Mouse (Mus musculus) frontal cortex, postnatal 10 days (tissue): ENCODE measurements at regions not wholly inside any gene's neighbourhood (a gene's known extent, or its start where the extent isn't known, plus 50 kb on each side); places are given as distances from the start of the nearest gene placed in this dataset.

Source experiments
- DNase-seq, 2 experiments: peaks; one replicate each; pipeline ENCODE4 v3.0.0; 2022; ENCODE audit warnings: low spot score in 2 of 2, mixed read lengths in 1 of 2

- no peak for DNase-seq
These were observed 149.8 kb downstream of the Adamts15 start for GRCm38 (mm10) chr9:30772456-30772855.

DNA sequence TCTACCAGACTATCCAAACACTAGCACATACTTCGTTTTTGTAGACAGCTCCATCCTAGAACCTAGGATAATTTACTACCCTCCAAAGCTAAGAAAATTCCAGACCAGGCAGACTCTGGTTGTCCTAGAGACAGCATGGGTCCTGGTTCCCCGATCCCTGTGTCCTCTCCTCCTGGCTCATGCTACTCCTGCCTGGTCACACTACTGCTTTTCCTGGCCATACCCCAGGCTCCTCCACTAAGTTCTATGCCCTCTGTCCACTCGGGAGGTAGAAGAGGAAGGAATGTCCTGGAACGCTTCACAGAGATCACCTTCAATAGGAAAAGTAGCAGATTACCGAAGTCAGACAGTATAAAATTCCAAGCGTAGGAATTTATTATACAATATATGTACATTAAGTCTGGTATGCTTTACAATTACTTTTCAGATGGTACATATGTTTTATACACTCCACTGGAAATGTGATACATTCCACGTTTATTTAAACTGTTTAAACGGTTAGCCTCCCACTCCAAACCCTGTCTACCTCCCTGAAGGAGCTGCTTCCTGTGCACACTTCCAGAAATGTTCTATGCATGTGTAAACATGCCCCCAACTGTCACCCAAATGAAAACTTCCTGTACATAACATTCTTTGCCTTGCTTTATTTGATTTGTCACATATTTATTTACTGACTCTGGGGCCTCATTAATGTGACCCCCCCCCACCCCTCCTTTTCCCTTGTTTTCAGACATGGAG is 151.6 kb downstream of the Adamts15 start:
- no peak for DNase-seq

DNA sequence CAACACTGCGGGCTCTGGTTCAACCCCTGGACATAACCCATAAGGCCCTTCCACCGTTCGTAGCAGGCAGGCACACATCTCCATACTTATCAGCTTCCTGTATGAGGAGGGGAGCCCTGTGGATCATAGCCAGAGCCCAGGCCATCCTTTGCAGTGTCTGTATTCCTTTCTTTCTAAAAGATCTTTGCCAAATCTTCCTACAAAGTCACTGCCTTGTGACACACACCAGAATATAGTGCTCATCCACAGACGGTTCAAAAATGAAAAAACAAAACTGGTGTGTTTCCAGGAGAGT is 152.9 kb downstream of the Adamts15 start:
- DNase-seq, result no peak

DNA sequence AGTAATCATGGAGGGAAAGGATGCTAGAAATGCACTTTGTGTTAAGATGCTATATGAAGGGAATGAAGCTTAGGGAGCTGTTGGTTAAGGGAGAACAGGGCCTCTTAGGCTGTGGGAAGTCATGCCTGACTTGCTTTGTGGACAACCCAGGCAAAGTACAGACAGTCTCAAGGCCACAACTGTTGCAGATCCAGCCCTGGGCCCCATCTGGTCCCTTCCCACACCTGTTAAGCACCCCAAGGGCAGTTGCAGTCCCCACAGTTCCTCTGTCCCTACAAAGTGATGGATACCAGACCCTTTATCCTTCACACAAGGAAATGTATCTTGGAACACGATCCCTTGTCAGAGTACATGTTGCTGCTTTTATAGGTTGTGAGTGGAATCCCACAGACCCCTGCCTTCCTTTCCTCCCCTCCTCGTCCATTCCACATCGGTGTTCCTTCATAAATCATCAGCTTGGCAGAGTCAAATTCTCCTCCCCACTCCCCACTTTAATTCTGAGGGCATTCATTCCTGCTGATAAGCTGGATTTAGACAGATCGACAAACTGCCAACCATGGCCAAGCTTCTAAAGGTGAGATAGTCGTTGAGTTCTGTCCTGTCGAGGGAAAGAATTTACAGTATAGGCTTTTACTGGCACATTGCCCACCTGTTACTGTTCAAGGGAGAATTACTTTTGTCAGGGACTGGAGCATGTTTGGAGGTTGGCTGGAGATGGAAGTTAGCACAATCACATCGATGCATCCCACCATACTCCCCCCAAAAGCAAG is 153.4 kb downstream of the Adamts15 start:
- DNase-seq, result no peak

- no peak for DNase-seq
These were observed 155.6 kb downstream of the Adamts15 start for GRCm38 (mm10) chr9:30766701-30767100.

DNA sequence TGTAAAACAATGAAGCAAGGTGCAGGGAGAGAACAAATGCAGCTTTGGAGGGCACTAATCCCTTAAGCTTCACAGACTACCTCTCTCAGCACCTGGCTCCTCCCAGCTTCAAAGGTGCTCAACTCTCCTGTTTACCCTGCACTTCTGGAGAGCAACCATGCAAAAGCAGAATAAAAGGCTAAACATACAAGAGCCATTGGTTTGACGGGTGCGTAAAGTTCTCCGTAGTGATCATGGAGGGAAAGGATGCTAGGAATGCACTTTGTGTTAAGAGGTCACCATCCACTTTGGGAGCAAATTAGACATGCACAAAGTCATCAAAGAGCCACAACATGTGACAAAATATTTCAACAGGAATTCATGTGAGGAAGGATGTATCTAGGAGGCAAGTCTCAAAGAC is 156.1 kb downstream of the Adamts15 start:
- no peak for DNase-seq

- no peak for DNase-seq
These were observed 157.2 kb downstream of the Adamts15 start for GRCm38 (mm10) chr9:30765017-30765569.

GRCm38 (mm10) chr9:30762913-30763312 is 159.3 kb downstream of the Adamts15 start:
- DNase-seq, result peak; percentile 8 to 12

- no peak for DNase-seq
These were observed 164.1 kb downstream of the Adamts15 start for GRCm38 (mm10) chr9:30758121-30758520.

GRCm38 (mm10) chr9:30757406-30757805 is 164.8 kb downstream of the Adamts15 start:
- DNase-seq, result no peak

GRCm38 (mm10) chr9:30756796-30757195 is 165.5 kb downstream of the Adamts15 start:
- DNase-seq, result no peak

GRCm38 (mm10) chr9:30755586-30755985 is 166.7 kb downstream of the Adamts15 start:
- no peak for DNase-seq

DNA sequence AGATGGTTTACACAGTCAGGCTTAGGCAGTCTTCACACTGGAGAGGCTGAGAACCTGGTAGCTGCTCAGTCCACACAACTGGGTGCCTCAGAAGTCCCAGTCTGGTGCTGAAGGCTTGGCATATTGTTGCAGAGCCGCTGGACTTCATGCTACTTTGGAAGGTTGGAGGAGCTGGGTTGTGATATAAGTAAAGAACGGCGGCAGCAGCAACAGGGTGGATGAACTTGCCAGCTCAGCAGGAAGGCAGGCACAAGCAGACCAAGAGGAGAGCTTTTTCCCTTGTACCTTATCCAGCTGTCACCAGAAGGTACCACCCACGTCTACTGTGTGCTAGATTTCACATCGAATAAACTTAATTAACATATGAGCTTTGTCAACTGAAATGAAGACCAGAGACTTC is 167.4 kb downstream of the Adamts15 start:
- DNase-seq, result no peak

- no peak for DNase-seq
These were observed 178.8 kb downstream of the Adamts15 start for GRCm38 (mm10) chr9:30743471-30743870.

DNA sequence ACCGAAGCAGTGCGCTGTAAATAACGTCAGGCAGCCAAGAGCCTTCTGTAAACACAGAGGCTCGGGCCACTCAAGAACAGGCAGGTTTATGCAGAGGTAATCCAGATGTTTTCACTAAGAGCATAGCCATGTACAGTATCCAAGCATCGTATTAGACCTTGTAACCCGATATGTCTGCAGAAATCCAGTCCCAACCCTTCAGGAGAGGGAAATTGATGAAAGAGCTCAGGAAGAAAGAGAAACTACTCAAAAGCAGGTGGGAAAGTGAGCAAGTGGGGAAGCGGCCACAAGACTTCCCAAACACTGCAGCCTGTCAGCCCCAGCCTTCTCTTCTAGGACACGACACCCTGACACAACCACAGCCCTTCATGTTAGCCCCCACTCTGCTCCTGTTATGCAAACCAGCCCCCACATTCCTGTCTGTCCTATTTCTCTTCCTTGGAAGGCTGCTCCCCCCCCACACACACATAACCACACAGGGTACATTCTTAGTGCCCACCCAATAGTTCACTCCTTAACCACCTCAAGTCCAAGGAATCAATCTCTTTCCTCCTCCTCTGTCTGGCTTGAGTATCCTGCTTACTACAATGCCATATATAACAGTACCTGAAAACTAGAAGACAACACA is 179.7 kb downstream of the Adamts15 start:
- DNase-seq, result no peak

DNA sequence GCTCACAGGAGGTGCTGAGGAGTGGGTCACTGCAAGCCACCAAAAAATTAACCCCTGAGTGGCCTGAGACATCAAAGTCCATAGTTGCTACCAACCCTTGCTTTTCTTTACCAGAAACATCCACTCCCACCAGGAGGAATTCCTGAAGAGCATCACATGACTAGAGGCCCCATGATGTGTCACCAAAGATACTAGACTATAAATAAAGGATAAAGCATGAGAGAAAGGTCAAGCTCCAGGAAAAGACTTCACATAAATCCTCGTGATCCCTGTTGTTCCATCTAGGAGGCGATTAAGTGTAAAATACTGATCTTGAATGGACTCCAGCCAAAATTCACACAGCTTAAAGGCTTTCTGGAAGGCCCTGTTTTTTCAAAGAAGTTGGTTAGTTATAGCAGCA is 190.6 kb downstream of the Adamts15 start:
- DNase-seq, result no peak

GRCm38 (mm10) chr9:30723364-30724070 is 198.7 kb downstream of the Adamts15 start:
- DNase-seq, result no peak

DNA sequence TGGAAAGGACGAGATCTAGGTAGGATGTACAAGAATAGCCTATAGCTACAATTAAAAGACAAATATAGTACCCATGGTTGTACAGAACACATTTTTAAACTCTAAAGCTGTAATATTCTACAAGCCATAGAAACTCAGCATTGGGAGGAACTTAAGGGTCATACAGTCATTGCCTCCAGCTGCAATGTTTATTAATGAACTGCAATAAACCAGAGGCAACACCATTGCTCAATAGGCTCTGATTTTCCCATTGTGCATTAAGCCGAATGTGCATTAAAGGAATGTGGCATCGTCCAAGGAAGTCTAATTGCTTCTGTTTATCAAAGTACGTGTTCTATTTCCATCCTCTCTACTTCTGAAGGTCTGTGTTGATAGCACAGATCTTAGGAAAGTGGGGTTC is 200.4 kb downstream of the Adamts15 start:
- no peak for DNase-seq

- DNase-seq, result no peak
These were observed 205.7 kb downstream of the Adamts15 start for GRCm38 (mm10) chr9:30716421-30717170.

DNA sequence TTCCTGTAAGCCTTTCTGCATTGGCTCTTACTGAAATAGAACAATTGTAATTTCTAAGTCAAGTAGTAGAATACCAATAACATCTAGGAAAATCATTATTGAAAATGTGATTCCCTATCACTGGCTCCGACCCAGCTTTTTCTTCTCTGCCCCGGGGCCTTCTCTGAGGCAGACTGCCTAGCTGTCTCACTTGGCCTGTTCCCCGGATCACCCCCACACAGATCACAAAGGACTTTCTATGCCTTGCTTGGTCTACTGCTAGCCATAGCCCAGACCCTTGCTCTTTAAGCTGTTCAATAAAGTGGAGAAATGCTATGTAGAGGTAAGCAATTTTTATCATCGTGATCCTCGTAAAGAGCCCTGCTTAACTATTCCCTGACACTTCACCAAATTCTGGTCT is 212.1 kb downstream of the Adamts15 start:
- no peak for DNase-seq

GRCm38 (mm10) chr9:30699848-30700247 is 222.4 kb downstream of the Adamts15 start:
- no peak for DNase-seq
